8 mouse cellular contexts compared by ENCODE assay signal in genomic region chr17:21579493-21580175, GRCm38 (mm10). TPM values are rescaled to one million over a fixed set of nuclear protein-coding genes. Genes with fewer than 3 reads are reported as not detected.
A peak's percentile ranks its signal among the peaks of the same experiment; 100 is the strongest.
DNase-seq lines count a peak whose midpoint lies in the region; ATAC-seq and TF ChIP-seq lines count a peak whose summit lies in the region.

No protein-coding gene starts in this region.

- H3K36me3 ChIP-seq in E14TG2a.4 (ENCODE audit: insufficient read depth, low read length), result peaks cover 56% of the 10 kb centered on the region
- H3K36me3 ChIP-seq in heart, postnatal 0 days (replicated peaks; ENCODE audit: control insufficient read depth, insufficient read depth, low read length), result peaks cover 42% of the 10 kb centered on the region
- H3K36me3 ChIP-seq in stomach, embryonic 15.5 days, result peaks cover 17% of the 10 kb centered on the region

- H3K27ac ChIP-seq in heart, postnatal 0 days (ENCODE audit: low read depth), result no peak overlapping the region
- no peak overlapping the region for H3K27ac ChIP-seq in stomach, embryonic 15.5 days

- DNase-seq in gastrocnemius, postnatal 10 days, result peak; percentile 11
- no peak for DNase-seq in gastrocnemius, adult 8-10 months (ENCODE audit: low spot score in 2 of 2)
- peak; percentile 71 for DNase-seq in heart, postnatal 0 days (ENCODE audit: low spot score)
- peak; percentile 21 to 46 for DNase-seq in kidney, postnatal 4 days

- H3K4me1 ChIP-seq in E14TG2a.4 (replicated peaks; ENCODE audit: low read depth, low read length), result 0 out of 2 replicates have a peak, but pooled peaks cover 3% of the 10 kb centered on the region
- H3K4me1 ChIP-seq in heart, postnatal 0 days (ENCODE audit: control insufficient read depth, insufficient read depth), result no peaks in the 10 kb centered on the region
- no peaks in the 10 kb centered on the region for H3K4me1 ChIP-seq in stomach, embryonic 15.5 days

- no peaks in the 10 kb centered on the region for H3K27me3 ChIP-seq in E14TG2a.4 (ENCODE audit: insufficient read depth, low read length)
- no peaks in the 10 kb centered on the region for H3K27me3 ChIP-seq in heart, postnatal 0 days (ENCODE audit: control insufficient read depth, insufficient read depth, low read length)
- no peaks in the 10 kb centered on the region for H3K27me3 ChIP-seq in stomach, embryonic 15.5 days (replicated peaks)

- 23% methylated on average over 5 of the region's 5 CpGs for WGBS in heart, postnatal 0 days
- WGBS in stomach, embryonic 15.5 days, result 23% methylated on average over 5 of the region's 5 CpGs

- H3K9me3 ChIP-seq in E14TG2a.4 (ENCODE audit: low read length), result no peaks in the 10 kb centered on the region
- no peaks in the 10 kb centered on the region for H3K9me3 ChIP-seq in heart, postnatal 0 days (replicated peaks; ENCODE audit: control insufficient read depth, low read length)
- no peaks in the 10 kb centered on the region for H3K9me3 ChIP-seq in stomach, embryonic 15.5 days

- no peak overlapping the region for H3K9ac ChIP-seq in heart, postnatal 0 days (replicated peaks; ENCODE audit: low read depth, low read length)
- H3K9ac ChIP-seq in stomach, embryonic 15.5 days, result no peak overlapping the region

- H3K4me3 ChIP-seq in E14TG2a.4 (replicated peaks; ENCODE audit: low read length), result no peak overlapping the region
- no peak overlapping the region for H3K4me3 ChIP-seq in heart, postnatal 0 days (ENCODE audit: low read depth, low read length)
- H3K4me3 ChIP-seq in stomach, embryonic 15.5 days (replicated peaks), result no peak overlapping the region

- TF ChIP-seq EP300 in heart, postnatal 0 days (IDR thresholded peaks at IDR 0.05; ENCODE audit: low read depth), result no peak

- H3K4me2 ChIP-seq in heart, postnatal 0 days (ENCODE audit: low read depth, low read length), result no peak overlapping the region
- H3K4me2 ChIP-seq in stomach, embryonic 15.5 days, result no peak overlapping the region

- ATAC-seq in common myeloid progenitor, adult 5-6 weeks (replicated peaks; ENCODE audit: low read depth, poor library complexity, severe bottlenecking), result peak; percentile 98
- peak; percentile 75 for ATAC-seq in heart, postnatal 0 days (ENCODE audit: insufficient read depth, low read depth)
- ATAC-seq in megakaryocyte-erythroid progenitor cell, adult 5-6 weeks (replicated peaks; ENCODE audit: low FRiP score, low TSS enrichment, poor library complexity, severe bottlenecking), result peak; percentile 93
- ATAC-seq in stomach, embryonic 15.5 days (ENCODE audit: insufficient read depth, low FRiP score, low read depth), result peak; percentile 78

- TF ChIP-seq CTCF in E14TG2a.4 (conservative IDR thresholded peaks at IDR 0.05; ENCODE audit: low read length), result peak; percentile 70
- peak; percentile 71 for TF ChIP-seq CTCF in heart, postnatal 0 days (IDR thresholded peaks at IDR 0.05; ENCODE audit: low read depth)

RNA-seq across cellular contexts. Expression of gene Zfp948, which starts 12.8 kb away (rescaled TPM):
- 1 to 10 TPM; 4.6 to 6.2 TPM for total RNA-seq in gastrocnemius, postnatal 10 days (2021)
- 1 to 10 TPM in 3 of 4 experiments, under 1 TPM in 1; 0.97 to 1.9 (median 1.6) TPM for total RNA-seq in gastrocnemius, adult 8-10 months (2022)
- total RNA-seq in common myeloid progenitor, adult 5-6 weeks (2017), result 2.9 and 5.2 TPM in 2 replicates
- total RNA-seq in heart, postnatal 0 days (2014; rRNA removed; ENCODE audit: low replicate concordance), result 1.8 and 4.7 TPM in 2 replicates
- 6.2 and 7.4 TPM in 2 replicates for polyA plus RNA-seq in heart, postnatal 0 days (2015; fragmentation: Nextera tagmentation; extraction: Ambion mirVana)
- total RNA-seq in megakaryocyte-erythroid progenitor cell, adult 5-6 weeks (2014; fragmentation: Nextera tagmentation), result 2.0 and 3.8 TPM in 2 replicates
- 1.6 and 4.6 TPM in 2 replicates for total RNA-seq in megakaryocyte-erythroid progenitor cell, adult 5-6 weeks (2017)
- 16.0 and 16.3 TPM in 2 replicates for polyA plus RNA-seq in stomach, embryonic 15.5 days (2015; fragmentation: Nextera tagmentation; extraction: Ambion mirVana)

RNA-seq across cellular contexts. Expression of gene Zfp52, which starts 44.3 kb away (rescaled TPM):
- 1 to 10 TPM; 3.3 to 4.5 TPM for total RNA-seq in gastrocnemius, postnatal 10 days (2021)
- total RNA-seq in gastrocnemius, adult 8-10 months (2022), result 10 to 100 TPM in 1 of 4 experiments, 1 to 10 TPM in 3; 6.9 to 11.4 (median 8.5) TPM
- 39.2 and 47.4 TPM in 2 replicates for total RNA-seq in common myeloid progenitor, adult 5-6 weeks (2017)
- 6.8 and 7.0 TPM in 2 replicates for total RNA-seq in heart, postnatal 0 days (2014; rRNA removed; ENCODE audit: low replicate concordance)
- 4.4 and 4.5 TPM in 2 replicates for polyA plus RNA-seq in heart, postnatal 0 days (2015; fragmentation: Nextera tagmentation; extraction: Ambion mirVana)
- 9.9 and 12.8 TPM in 2 replicates for total RNA-seq in megakaryocyte-erythroid progenitor cell, adult 5-6 weeks (2014; fragmentation: Nextera tagmentation)
- total RNA-seq in megakaryocyte-erythroid progenitor cell, adult 5-6 weeks (2017), result 16.9 and 29.6 TPM in 2 replicates
- 5.1 and 5.9 TPM in 2 replicates for polyA plus RNA-seq in stomach, embryonic 15.5 days (2015; fragmentation: Nextera tagmentation; extraction: Ambion mirVana)

Comparison
In these comparisons a context has a peak if more than half of its experiments do, and no peak if none do; other contexts are left out.
1. DNase-seq: peak in gastrocnemius, postnatal 10 days (single experiment), heart, postnatal 0 days (single experiment) and kidney, postnatal 4 days (2 of 2); none in gastrocnemius, adult 8-10 months (0 of 2).
2. Peak in every context shown above with its lines, with median percentiles within 50 percentile points of each other: ATAC-seq.